Mouse (Mus musculus) kidney, adult 2 months (tissue): ENCODE measurements at regions not wholly inside any gene's neighbourhood (a gene's known extent, or its start where the extent isn't known, plus 50 kb on each side); places are given as distances from the start of the nearest gene placed in this dataset.

Source experiments
- CTCF ChIP-seq: fragments of 200-500 bp; conservative IDR thresholded peaks from 2 replicates; pipeline ENCODE4 v1.5.1; 2011; ENCODE audit warnings: low read depth, mild to moderate bottlenecking, control low read depth, low read length, moderate library complexity, mixed read lengths; ENCODE audit not compliant: insufficient read depth, insufficient read length
- POLR2A ChIP-seq: fragments of 200-500 bp; IDR thresholded peaks from one replicate; pipeline ENCODE4 v1.6.1; 2011; ENCODE audit warnings: low read depth, low read length, control low read depth

GRCm38 (mm10) chr2:133625542-133625941 is 73.6 kb downstream of the Bmp2 start:
- TF ChIP-seq POLR2A (no peak), CTCF (no peak)
